Mouse (Mus musculus): ENCODE results near the gene Aimp1. TPM values are rescaled to one million over a fixed set of nuclear protein-coding genes. Genes with fewer than 3 reads are reported as not detected.

Aimp1 gene
- 32.7 and 37.7 TPM in 2 replicates for total RNA-seq (2014; rRNA removed)
- 7.0 and 9.8 TPM in 2 replicates for polyA plus RNA-seq (2012; rRNA removed)

DNA sequence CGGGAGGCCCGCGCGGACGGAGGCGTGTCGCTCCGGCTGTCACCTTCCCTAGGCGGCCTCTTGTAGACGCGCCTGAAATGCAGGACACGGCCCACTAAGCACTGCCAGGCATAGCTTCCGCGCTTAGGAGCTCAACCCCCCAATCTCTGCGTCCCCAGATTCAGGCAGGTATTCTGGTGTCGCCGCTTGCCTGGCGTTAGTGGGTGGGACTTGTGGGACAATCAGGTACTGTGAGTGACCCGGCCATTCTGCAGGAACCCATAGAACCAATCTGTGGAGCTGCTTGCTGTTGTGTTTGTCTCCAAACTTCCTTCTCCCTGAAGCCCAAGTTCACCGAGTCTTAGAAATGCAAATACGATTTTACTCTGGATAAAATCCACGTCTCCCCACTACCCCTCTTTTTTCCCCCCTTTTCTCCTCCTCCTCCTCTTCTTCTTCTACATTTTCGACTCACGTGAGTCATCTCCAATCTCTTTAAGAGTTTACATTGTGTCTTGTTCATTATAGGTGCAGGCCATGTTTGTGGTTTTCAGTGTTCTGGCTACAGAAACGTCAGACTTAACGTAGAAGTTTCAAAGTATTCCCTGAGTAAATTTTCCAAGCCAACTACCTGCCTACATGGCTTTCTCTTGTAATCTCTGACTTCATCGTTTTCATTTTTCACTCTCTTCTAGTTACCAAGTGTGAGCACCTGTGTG, at the start of gene Aimp1:
Gene Aimp1, minus strand, starts transcription at position 140 of the 698 bp plus-strand sequence.
- no peak for TF ChIP-seq POLR2A (IDR thresholded peaks at IDR 0.05; ENCODE audit: extremely low read depth, insufficient read depth, low read length)
- TF ChIP-seq CTCF (IDR thresholded peaks at IDR 0.05; ENCODE audit: low read depth, low read length): no peak

GRCm38 (mm10) chr3:132724326-132724725, 40.2 kb upstream of the Aimp1 start:
- 94% methylated on average over 3 of the region's 3 CpGs for WGBS
- H3K27ac ChIP-seq (replicated peaks; ENCODE audit: insufficient read depth, low read depth, low read length): no peak overlapping the region
- TF ChIP-seq CTCF (IDR thresholded peaks at IDR 0.05; ENCODE audit: low read depth, low read length) (no peak), POLR2A (IDR thresholded peaks at IDR 0.05; ENCODE audit: extremely low read depth, insufficient read depth, low read length) (no peak)

More for the DNA sequence above, at the start of gene Aimp1:
- no peaks in the 10 kb centered on the region for H3K27me3 ChIP-seq (ENCODE audit: control insufficient read depth, insufficient read depth, low read length)
- H3K36me3 ChIP-seq (ENCODE audit: control insufficient read depth, insufficient read depth, low read length): peaks cover 5% of the 10 kb centered on the region; the same call in 1 of the 2 replicates
- peaks cover 5% of the 10 kb centered on the region for H3K4me1 ChIP-seq (ENCODE audit: control insufficient read depth, insufficient read depth, low read length)
- H3K27ac ChIP-seq (replicated peaks; ENCODE audit: insufficient read depth, low read depth, low read length): peak within 1 kb of the TSS; percentile 96
- peak within 1 kb of the TSS; percentile 93 for H3K4me3 ChIP-seq (ENCODE audit: insufficient read depth, low read depth, low read length)
- H3K79me2 ChIP-seq (ENCODE audit: control insufficient read depth, insufficient read depth, low read length): peaks cover 3% of the 10 kb centered on the region; the same call in 1 of the 2 replicates
- DNase-seq (ENCODE audit: extremely low read depth, low read depth, low spot score): peak; percentile 66
- peak within 1 kb of the TSS; percentile 95 for H3K9ac ChIP-seq (ENCODE audit: low read depth, low read length)
- WGBS: under 1% methylated on average over 27 of the region's 27 CpGs

DNA sequence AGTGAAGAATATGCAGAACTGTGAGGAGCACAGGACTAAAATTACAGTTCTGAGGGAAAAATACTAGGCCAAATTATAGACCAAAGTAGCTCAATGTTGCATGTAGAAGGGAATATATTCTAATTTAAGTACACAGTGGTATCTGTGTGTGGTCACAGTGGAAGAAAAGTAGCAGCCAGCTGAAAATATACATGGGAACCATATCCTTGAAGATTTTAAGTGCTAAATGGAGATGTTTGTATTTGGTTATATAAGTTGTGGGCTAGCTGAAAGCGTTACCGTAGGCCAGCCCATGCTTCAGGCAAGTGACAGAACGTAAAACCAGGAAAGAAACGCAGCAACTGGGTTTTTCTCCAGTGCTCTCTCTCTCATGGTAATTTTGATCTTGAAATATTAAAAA, 33.1 kb upstream of the Aimp1 start:
- H3K27ac ChIP-seq (replicated peaks; ENCODE audit: insufficient read depth, low read depth, low read length): no peak overlapping the region
- no peaks in the 10 kb centered on the region for H3K27me3 ChIP-seq (ENCODE audit: control insufficient read depth, insufficient read depth, low read length)
- no peak overlapping the region for H3K4me3 ChIP-seq (ENCODE audit: insufficient read depth, low read depth, low read length)
- H3K36me3 ChIP-seq (ENCODE audit: control insufficient read depth, insufficient read depth, low read length): peaks cover 19% of the 10 kb centered on the region
- H3K79me2 ChIP-seq (ENCODE audit: control insufficient read depth, insufficient read depth, low read length): no peaks in the 10 kb centered on the region
- 96% methylated on average over 4 of the region's 4 CpGs for WGBS
- no peak overlapping the region for H3K9ac ChIP-seq (ENCODE audit: low read depth, low read length)
- TF ChIP-seq CTCF (IDR thresholded peaks at IDR 0.05; ENCODE audit: low read depth, low read length) (no peak), POLR2A (IDR thresholded peaks at IDR 0.05; ENCODE audit: extremely low read depth, insufficient read depth, low read length) (no peak)
- no peak for DNase-seq (ENCODE audit: extremely low read depth, low read depth, low spot score)
- H3K4me1 ChIP-seq (ENCODE audit: control insufficient read depth, insufficient read depth, low read length): no peaks in the 10 kb centered on the region

More at GRCm38 (mm10) chr3:132724326-132724725, 40.2 kb upstream of the Aimp1 start:
- Histone ChIP-seq H3K4me1 (ENCODE audit: control insufficient read depth, insufficient read depth, low read length) (no peaks in the 10 kb centered on the region), H3K27me3 (ENCODE audit: control insufficient read depth, insufficient read depth, low read length) (no peaks in the 10 kb centered on the region), H3K4me3 (ENCODE audit: insufficient read depth, low read depth, low read length) (no peak overlapping the region), H3K36me3 (ENCODE audit: control insufficient read depth, insufficient read depth, low read length) (peaks cover 45% of the 10 kb centered on the region), H3K79me2 (ENCODE audit: control insufficient read depth, insufficient read depth, low read length) (no peaks in the 10 kb centered on the region), H3K9ac (ENCODE audit: low read depth, low read length) (no peak overlapping the region)
- DNase-seq (ENCODE audit: extremely low read depth, low read depth, low spot score): no peak

DNA sequence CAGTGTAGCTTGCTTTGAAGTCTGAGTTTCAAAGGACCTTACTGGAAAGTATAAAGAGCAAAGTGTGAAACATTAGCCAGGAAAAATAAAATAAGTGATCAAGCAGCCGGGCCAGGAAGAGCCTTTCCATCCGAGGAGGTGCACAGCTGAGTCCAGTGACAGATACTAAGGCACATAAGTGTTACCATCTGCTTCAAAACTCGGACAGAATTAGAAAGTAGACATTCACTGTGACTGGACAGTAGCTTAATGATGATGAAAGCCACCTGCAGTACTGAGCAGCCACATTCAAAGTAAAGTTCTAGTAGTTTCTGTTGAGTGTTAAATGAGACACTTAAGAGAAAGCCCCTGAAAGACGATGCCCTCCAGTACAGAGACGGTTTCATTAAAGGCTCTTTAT, 29.7 kb upstream of the Aimp1 start:
- no peak for DNase-seq (ENCODE audit: extremely low read depth, low read depth, low spot score)
- H3K27me3 ChIP-seq (ENCODE audit: control insufficient read depth, insufficient read depth, low read length): no peaks in the 10 kb centered on the region
- WGBS: 84% methylated on average over 5 of the region's 5 CpGs

GRCm38 (mm10) chr3:132706977-132707376, 22.8 kb upstream of the Aimp1 start:
- Histone ChIP-seq H3K4me1 (ENCODE audit: control insufficient read depth, insufficient read depth, low read length) (no peaks in the 10 kb centered on the region), H3K27me3 (ENCODE audit: control insufficient read depth, insufficient read depth, low read length) (no peaks in the 10 kb centered on the region), H3K4me3 (ENCODE audit: insufficient read depth, low read depth, low read length) (no peak overlapping the region), H3K36me3 (ENCODE audit: control insufficient read depth, insufficient read depth, low read length) (peaks cover 9% of the 10 kb centered on the region; the same call in 1 of the 2 replicates), H3K79me2 (ENCODE audit: control insufficient read depth, insufficient read depth, low read length) (no peaks in the 10 kb centered on the region), H3K9ac (ENCODE audit: low read depth, low read length) (no peak overlapping the region), H3K27ac (replicated peaks; ENCODE audit: insufficient read depth, low read depth, low read length) (no peak overlapping the region)
- no peak for DNase-seq (ENCODE audit: extremely low read depth, low read depth, low spot score)
- TF ChIP-seq POLR2A (IDR thresholded peaks at IDR 0.05; ENCODE audit: extremely low read depth, insufficient read depth, low read length) (no peak), CTCF (IDR thresholded peaks at IDR 0.05; ENCODE audit: low read depth, low read length) (no peak)
- WGBS: 92% methylated on average over 4 of the region's 4 CpGs

More for the DNA sequence above, 29.7 kb upstream of the Aimp1 start:
- Histone ChIP-seq H3K36me3 (ENCODE audit: control insufficient read depth, insufficient read depth, low read length) (peaks cover 11% of the 10 kb centered on the region; the same call in 1 of the 2 replicates), H3K4me1 (ENCODE audit: control insufficient read depth, insufficient read depth, low read length) (no peaks in the 10 kb centered on the region), H3K79me2 (ENCODE audit: control insufficient read depth, insufficient read depth, low read length) (no peaks in the 10 kb centered on the region), H3K4me3 (ENCODE audit: insufficient read depth, low read depth, low read length) (no peak overlapping the region), H3K27ac (replicated peaks; ENCODE audit: insufficient read depth, low read depth, low read length) (no peak overlapping the region), H3K9ac (ENCODE audit: low read depth, low read length) (no peak overlapping the region)
- TF ChIP-seq POLR2A (IDR thresholded peaks at IDR 0.05; ENCODE audit: extremely low read depth, insufficient read depth, low read length) (no peak), CTCF (IDR thresholded peaks at IDR 0.05; ENCODE audit: low read depth, low read length) (no peak)

- no peak overlapping the region for H3K27ac ChIP-seq (replicated peaks; ENCODE audit: insufficient read depth, low read depth, low read length)
- H3K36me3 ChIP-seq (ENCODE audit: control insufficient read depth, insufficient read depth, low read length): peaks cover 9% of the 10 kb centered on the region; the same call in 1 of the 2 replicates
- TF ChIP-seq CTCF (IDR thresholded peaks at IDR 0.05; ENCODE audit: low read depth, low read length) (no peak), POLR2A (IDR thresholded peaks at IDR 0.05; ENCODE audit: extremely low read depth, insufficient read depth, low read length) (no peak)
- no peaks in the 10 kb centered on the region for H3K27me3 ChIP-seq (ENCODE audit: control insufficient read depth, insufficient read depth, low read length)
- no peaks in the 10 kb centered on the region for H3K4me1 ChIP-seq (ENCODE audit: control insufficient read depth, insufficient read depth, low read length)
- 90% methylated on average over 3 of the region's 3 CpGs for WGBS
- H3K4me3 ChIP-seq (ENCODE audit: insufficient read depth, low read depth, low read length): no peak overlapping the region
- no peaks in the 10 kb centered on the region; the same call in 1 of the 2 replicates for H3K79me2 ChIP-seq (ENCODE audit: control insufficient read depth, insufficient read depth, low read length)
- H3K9ac ChIP-seq (ENCODE audit: low read depth, low read length): no peak overlapping the region
- no peak for DNase-seq (ENCODE audit: extremely low read depth, low read depth, low spot score)
These were observed 20.0 kb upstream of the Aimp1 start for GRCm38 (mm10) chr3:132704216-132704615.
